Mouse (Mus musculus): ENCODE data around the gene Lrp6.

The Lrp6 gene

DNA sequence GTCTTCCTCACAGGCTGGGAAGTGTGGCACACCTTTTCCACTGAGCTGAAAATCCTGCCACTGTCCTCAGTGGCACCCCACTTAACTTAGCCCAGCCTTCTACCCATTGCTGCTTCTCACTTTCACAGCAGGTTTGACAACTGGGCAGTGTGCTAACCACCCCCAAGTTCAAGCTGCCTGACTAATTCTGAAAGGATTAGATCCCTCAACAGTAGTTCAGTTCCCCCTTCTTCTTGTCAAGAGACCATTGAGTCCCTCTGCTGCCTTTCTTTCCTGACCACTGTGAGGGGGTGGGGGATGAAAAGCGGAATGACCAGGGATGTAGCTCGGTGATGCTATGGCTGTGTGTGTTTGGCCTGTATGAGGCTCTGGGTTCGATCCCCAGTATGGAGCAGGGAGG, 133.5 kb downstream of the Lrp6 start:
- no peak for DNase-seq (ENCODE audit: low read depth)

- no peak for DNase-seq (ENCODE audit: low read depth)
Measured at GRCm38 (mm10) chr6:134431583-134431982, 135.2 kb downstream of the Lrp6 start.

DNA sequence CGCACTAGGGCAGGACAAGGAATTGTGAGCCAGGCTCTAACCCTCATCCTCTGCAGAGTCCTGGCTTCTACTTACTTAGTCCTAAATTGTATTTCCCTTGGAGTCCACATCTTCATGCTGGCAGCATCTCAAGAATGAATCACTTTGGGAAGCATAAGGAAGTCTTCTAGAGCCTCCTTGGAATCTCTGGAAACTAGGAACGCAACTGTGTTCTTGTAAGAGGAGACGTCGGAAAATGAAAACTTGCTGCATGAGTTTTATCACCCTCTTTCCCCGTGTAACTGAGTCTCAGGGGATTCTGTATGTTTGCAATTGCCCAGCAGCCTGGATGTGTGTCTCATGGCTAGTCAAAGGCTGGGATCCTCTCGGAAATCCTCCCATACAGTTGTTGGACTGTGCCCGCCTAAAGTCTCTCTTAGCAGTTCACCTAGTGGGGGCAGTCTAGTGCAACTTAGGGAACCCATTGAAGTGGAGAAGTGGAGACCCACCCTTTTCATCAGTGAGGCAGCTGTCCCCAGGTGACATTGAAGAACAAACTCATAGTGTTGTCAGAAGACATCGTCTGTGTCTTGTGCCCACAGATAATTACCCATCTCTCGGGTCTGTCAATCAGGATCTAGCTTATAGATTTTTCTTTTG, 136.5 kb downstream of the Lrp6 start:
- DNase-seq (ENCODE audit: low read depth), result no peak

DNA sequence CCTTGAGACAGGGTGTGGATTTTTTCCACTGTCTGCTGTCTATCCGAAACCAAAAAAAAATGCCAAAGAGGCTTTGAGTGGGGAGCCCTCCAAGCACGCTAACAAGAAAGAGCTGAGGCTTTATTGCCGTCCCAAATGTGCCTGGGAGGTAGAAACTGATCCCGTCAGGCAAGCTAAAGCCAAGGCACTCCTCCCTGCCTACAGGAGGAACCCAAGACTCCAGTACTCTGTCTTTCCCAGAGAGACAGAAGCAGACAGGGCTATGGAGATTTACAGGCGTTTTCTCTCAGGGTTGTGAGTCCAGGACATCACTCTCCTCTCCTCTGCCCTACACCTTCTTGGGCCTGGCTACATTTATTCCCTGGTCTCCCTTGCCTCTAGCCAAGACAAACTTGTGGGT, 138.3 kb downstream of the Lrp6 start:
- no peak for DNase-seq (ENCODE audit: low read depth)

DNA sequence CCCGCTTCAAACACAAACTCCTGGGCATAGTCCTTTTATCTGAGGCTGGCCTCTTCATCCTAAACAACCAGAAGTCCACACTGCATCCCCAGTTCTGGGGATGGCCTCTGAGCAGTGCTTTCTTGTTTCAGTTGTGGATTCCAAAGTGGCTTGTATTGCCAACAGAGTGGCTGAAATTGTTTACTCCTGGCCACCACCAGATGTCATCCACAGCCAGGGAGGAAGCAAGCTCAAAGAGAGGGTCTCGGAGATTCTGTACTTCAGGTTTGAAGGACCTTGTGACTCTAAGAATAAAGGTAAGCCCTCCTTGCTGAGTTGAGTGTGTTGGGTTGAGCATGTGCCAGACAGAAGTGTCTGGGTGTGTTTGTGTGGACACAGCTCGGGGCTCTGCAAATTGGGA, 139.6 kb downstream of the Lrp6 start:
- no peak for DNase-seq (ENCODE audit: low read depth)

- peak; percentile 34 for DNase-seq (ENCODE audit: low read depth)
Measured at GRCm38 (mm10) chr6:134425216-134425717, 141.5 kb downstream of the Lrp6 start.

- no peak for DNase-seq (ENCODE audit: low read depth)
Measured at GRCm38 (mm10) chr6:134421921-134422320, 144.8 kb downstream of the Lrp6 start.

DNA sequence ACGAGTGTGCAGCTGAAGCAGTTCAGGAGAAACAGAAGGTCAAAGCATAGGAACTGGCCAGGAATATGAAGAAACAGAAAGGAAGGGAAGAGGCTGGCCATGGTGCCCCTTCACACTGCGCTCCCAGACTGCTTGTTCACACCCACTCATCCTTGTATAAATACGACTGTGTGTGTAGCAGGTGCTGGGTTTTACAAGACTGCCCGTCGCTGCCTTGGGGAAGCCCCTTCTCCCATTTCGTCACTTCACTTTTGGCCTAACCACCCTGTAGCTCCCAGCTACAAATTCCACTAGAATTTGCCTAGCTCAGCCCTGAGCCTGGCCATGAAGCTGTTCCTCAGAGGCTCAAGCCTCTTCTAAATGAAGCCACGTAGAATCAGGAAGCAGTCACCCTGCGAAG, 146.4 kb downstream of the Lrp6 start:
- DNase-seq (ENCODE audit: low read depth), result no peak

GRCm38 (mm10) chr6:134417886-134418285, 148.9 kb downstream of the Lrp6 start:
- no peak for DNase-seq (ENCODE audit: low read depth)

DNA sequence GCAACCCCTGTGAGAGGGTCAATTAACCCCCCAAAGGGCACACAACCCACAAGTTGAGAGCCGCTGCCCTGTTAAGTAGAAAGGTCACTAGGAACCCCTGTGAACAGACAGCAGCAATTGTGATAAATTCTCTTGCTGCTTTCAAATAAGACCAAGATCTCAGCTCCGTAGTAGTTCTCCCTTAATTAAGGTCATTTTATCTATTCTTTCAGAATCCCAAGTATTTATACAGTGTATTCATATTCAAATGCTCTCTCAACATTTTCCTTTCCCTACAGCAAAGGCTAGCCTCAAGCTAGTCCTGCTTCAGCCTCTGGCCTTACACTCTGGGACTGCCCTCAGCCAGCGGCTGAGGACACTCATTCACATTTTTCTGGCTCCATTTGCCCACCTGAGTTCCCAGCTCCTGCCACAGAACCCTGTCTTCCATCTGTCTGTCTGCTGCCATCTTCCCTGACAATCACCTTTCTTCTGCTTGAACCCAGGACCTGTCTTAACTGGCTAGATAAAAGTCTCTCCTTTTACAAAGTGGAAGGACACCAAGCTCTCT, 150.1 kb downstream of the Lrp6 start:
- DNase-seq (ENCODE audit: low read depth), result no peak

- no peak for DNase-seq (ENCODE audit: low read depth)
Measured at GRCm38 (mm10) chr6:134414532-134414883, 152.3 kb downstream of the Lrp6 start.

DNA sequence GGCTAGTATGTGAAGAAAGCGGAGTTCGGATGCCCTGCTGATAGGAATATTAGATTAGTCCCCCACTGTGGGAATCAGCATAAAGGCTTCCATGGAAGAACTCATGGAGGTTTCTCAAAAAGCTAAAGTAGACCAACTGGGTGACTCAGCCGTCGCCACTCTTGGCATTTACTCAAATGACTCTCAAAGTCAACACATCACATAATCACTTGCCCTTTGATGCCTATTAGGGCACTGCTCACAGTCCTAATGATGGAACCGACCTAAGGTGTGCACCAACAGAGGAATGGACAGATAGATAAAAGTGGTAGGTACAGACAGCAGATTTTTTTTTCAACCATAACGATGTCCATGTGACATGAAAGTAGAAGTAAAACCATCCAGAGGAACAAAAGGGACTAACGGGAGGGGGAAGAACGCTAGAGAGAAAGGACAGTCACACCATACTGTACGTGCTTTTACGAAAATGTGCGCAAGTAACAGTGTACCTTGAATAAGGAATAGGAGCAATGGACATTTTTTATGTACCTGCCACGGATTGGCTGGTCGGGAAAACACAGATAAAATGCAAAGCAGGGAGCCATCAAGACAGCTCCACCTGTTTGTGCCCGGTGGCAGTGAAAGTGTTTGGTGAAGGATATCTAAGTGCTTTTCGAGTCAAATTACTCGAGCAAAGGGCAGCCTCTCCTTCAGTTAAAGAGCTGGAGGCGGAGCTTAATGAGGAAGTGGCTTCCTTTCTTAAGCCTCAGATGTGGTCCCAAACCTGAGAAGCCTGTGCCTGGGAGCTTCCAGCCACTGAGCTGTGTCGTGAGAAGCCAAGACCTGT, 152.8 kb downstream of the Lrp6 start:
- DNase-seq (ENCODE audit: low read depth), result no peak

- DNase-seq (ENCODE audit: low read depth), result no peak
Measured at GRCm38 (mm10) chr6:134407226-134407625, 159.5 kb downstream of the Lrp6 start.

GRCm38 (mm10) chr6:134403684-134404070, 163.1 kb downstream of the Lrp6 start:
- no peak for DNase-seq (ENCODE audit: low read depth)

DNA sequence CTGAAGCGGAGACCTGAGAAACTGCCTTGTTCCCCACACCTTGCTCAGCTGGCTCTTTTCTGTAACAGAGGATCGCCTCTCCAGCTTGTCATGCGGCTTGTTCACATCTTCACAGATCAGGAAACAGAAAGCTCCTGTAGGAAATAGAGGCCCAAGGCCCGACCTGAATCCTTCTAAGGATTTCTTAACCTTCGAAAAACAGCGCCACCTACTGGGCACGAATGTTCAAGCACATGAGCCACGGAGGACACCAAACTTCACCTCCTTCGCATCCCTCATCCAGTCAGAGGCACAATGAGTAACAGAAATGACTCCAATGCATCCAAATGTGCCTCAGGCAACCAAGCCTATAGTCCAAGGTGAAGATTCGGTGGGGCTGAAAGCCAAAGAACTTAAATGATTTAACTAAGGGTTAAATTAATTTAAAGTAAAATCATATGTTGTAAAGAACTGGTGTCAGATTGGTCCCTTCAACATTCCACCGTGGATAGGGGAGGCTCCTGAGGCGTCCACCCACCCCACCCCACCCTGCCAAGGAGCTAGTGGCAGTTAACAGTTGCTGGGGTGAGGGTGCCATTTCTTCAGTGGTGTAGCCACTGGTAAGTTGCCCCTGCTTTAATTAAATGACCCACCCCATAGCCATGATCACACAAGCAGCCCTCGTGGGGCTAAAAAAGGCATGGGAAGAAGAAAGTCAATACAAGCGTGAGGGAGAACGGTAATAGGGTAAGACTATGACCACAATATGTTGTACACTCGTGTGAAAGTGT, 163.7 kb downstream of the Lrp6 start:
- peak; percentile 60 for DNase-seq (ENCODE audit: low read depth)
